Mouse (Mus musculus) liver, adult 2 months (tissue): Measurements from ENCODE around the gene Ddx41. TPM values are rescaled to one million over a fixed set of nuclear protein-coding genes. Genes with fewer than 3 reads are reported as not detected.

ENCODE experiments used
- DNase-seq: peaks from one replicate; pipeline ENCODE4 v3.0.0-alpha.2; 2011; ENCODE audit warnings: low read depth, low spot score; ENCODE audit errors: extremely low read depth
- H3K27ac ChIP-seq: fragments of 200-500 bp; replicated peaks from 2 replicates; pipeline ENCODE4 v1.5.1; 2012; ENCODE audit warnings: low read depth, mild to moderate bottlenecking, control low read depth, inconsistent platforms, low read length; ENCODE audit not compliant: insufficient read depth
- H3K27me3 ChIP-seq: fragments of 200-500 bp; 2 replicates; pipeline ENCODE4 v1.6.1; 2012; ENCODE audit warnings: mild to moderate bottlenecking, moderate library complexity, low read length, inconsistent platforms; ENCODE audit not compliant: control insufficient read depth, insufficient read depth
- H3K36me3 ChIP-seq: fragments of 200-500 bp; 2 replicates; pipeline ENCODE4 v1.6.1; 2012; ENCODE audit warnings: low read length, inconsistent platforms; ENCODE audit not compliant: control insufficient read depth, insufficient read depth
- H3K4me1 ChIP-seq: fragments of 200-500 bp; 2 replicates; pipeline ENCODE4 v1.6.1; 2011; ENCODE audit warnings: low read length; ENCODE audit not compliant: control insufficient read depth, insufficient read depth
- H3K4me3 ChIP-seq: fragments of 200-500 bp; 2 replicates; pipeline ENCODE4 v1.5.1; 2011; ENCODE audit warnings: low read depth, mild to moderate bottlenecking, control low read depth, low read length, moderate library complexity; ENCODE audit not compliant: insufficient read depth
- H3K79me2 ChIP-seq: fragments of 200-500 bp; 2 replicates; pipeline ENCODE4 v1.6.1; 2012; ENCODE audit warnings: inconsistent platforms, mild to moderate bottlenecking, low read length, moderate library complexity; ENCODE audit not compliant: control insufficient read depth, insufficient read depth
- H3K9ac ChIP-seq: fragments of 200-500 bp; 2 replicates; pipeline ENCODE4 v1.6.1; 2012; ENCODE audit warnings: low read depth, mild to moderate bottlenecking, control low read depth, inconsistent platforms, low read length
- CTCF ChIP-seq: fragments of 200-500 bp; IDR thresholded peaks from 2 replicates; pipeline ENCODE4 v1.5.1; 2011; ENCODE audit warnings: low read depth, low read length, control low read depth
- POLR2A ChIP-seq: fragments of 200-500 bp; IDR thresholded peaks from 2 replicates; pipeline ENCODE4 v1.6.1; 2011; ENCODE audit warnings: low read length, control low read depth; ENCODE audit not compliant: insufficient read depth; ENCODE audit errors: extremely low read depth
- WGBS: fragments of 180-500 bp; shearing (Covaris S2); methylation state at CpG from one replicate; pipeline ENCODE4 v1.1.7; 2018; 5-methylcytosine and 5-hydroxymethylcytosine counted together
- polyA plus RNA-seq: library from polyadenylated mRNA; depleted of rRNA; stranded (reverse); fragments of >200 nt; gene quantifications from 2 replicates; pipeline ENCODE4 v1.2.3, GENCODE M21; 2012
- total RNA-seq: library from RNA; depleted of rRNA; stranded (reverse); fragments of >200 nt; gene quantifications from 2 replicates; pipeline ENCODE4 v1.2.3, GENCODE M21; 2014

The Ddx41 gene
- total and polyA plus RNA-seq, 2 experiments: 30.1 to 38.8 TPM

DNA sequence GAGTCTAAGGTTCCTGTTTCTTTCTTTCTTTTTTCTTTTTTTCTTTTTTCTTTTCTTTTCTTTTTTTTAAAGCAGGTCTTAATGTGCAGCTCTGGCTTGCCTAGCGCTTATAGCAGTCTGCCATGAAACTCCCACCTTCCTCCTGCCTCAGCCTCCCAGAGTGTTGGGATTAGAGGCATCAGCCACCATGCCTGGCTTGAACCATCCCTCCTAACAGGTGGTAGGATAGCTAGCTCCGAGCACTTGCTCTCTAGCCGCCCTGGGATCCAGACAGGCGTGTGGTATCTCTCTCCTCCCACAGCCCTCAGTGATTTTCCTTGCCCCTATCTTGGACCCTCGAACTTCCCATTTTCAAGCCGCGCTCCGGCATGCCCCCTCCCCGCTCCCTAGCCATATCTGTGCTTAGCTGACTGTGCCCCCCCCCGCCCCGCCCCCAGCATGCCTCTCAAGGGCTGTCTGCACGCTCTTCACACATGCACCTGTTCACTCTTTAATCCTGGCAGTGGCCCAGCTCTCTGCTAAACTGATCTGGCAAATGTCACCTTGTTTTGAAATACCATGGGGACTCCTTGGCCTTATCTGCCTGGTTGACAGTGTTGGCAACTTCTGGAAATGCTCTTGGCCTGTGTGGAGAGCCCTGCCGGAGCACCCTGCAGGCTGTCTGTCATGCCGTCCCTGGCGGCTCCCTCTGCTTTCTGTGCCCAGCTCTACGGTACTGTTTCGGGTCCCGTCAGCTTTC lies 41.4 kb downstream of the Ddx41 start:
- Histone ChIP-seq H3K4me3 (no peak overlapping the region), H3K36me3 (no peaks in the 10 kb centered on the region), H3K9ac (no peak overlapping the region), H3K27ac (no peak overlapping the region), H3K79me2 (no peaks in the 10 kb centered on the region), H3K4me1 (peaks cover 3% of the 10 kb centered on the region), H3K27me3 (no peaks in the 10 kb centered on the region)
- DNase-seq: peak; percentile 97
- WGBS: 20% methylated on average over 18 of the region's 18 CpGs
- TF ChIP-seq CTCF: 0 out of 2 replicates have a peak, but pooled peaks have one; percentile 10
- TF ChIP-seq POLR2A: no peak

DNA sequence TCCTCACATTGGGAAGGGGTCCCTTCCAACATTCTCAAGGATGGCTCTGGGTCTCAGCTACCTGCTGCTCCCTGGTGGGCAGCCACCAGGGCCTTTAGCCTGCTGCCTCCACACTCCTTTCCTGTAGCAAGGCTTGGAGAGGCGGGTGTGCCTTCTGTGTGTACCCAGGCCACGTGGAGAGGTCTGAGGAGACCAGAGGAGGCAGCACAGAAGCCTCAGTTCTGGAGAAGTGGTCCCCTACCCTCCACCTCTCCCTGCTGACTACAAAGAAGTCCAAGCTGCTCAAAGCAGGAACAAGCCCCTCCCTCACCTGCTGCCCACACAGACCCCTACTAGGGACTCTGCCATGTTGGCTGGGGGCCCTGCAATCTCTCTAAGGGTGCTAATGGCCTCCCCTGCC lies 42.2 kb downstream of the Ddx41 start:
- Histone ChIP-seq H3K4me3 (no peak overlapping the region), H3K9ac (no peak overlapping the region), H3K36me3 (no peaks in the 10 kb centered on the region), H3K79me2 (no peaks in the 10 kb centered on the region), H3K27ac (no peak overlapping the region), H3K27me3 (no peaks in the 10 kb centered on the region), H3K4me1 (peaks cover 3% of the 10 kb centered on the region)
- TF ChIP-seq POLR2A (no peak), CTCF (no peak)
- 60% methylated on average over 2 of the region's 2 CpGs for WGBS
- DNase-seq: no peak

DNA sequence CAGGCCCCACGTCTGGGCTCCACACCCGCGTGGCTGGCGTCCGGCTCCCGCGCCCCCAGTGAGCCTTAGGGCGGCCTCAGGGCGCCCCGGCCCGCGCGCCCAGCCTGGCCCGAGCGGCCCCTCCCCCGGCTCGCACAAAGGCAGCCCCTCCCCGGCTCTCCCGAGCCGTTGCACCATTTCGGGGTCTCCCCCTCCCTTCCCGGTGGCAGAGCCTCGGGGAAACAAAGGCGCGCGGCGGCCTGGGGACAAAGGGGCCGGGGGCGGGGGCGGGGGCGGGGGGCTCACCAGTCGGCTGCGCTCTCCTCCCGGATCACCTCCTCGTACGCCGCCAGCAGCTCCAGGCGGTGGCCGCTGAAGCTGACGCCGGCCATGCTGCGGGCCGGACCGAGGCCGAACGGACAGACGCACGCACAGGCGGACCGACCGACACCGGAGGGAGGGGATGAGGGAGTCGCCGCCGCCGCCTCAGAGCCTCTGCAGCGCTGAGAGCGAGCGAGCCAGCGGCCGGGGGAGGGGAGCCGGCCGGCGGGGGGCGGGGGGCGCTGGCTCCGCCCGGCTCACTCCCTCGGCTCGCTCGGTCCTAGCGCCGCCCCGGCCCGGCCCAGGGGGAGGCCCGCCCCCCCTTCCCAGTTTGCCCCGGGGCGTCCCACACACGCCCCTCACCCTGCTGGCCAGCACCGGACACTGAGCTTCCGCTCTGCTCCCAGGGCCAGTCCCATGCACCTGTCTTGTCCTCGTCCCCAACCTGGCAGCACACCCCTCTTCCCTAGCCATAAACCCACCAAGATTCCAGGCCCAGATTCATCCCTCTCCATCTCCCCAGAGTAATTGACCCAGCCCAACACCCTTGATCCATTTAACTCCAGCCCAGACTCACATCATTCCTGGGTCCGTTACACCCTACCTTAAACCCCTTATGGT lies 48.6 kb downstream of the Ddx41 start, which contains the start of gene Dbn1:
Gene Dbn1, minus strand, starts transcription at position 534 of the 921 bp plus-strand sequence.
- Histone ChIP-seq H3K27ac (no peak within 1 kb of the TSS), H3K4me3 (peak within 1 kb of the TSS; percentile 69), H3K79me2 (no peaks in the 10 kb centered on the region), H3K36me3 (no peaks in the 10 kb centered on the region), H3K9ac (peak within 1 kb of the TSS; percentile 75), H3K4me1 (no peaks in the 10 kb centered on the region; the same call in 1 of the 2 replicates), H3K27me3 (peaks cover 4% of the 10 kb centered on the region; the same call in 1 of the 2 replicates)
- no peak for DNase-seq
- TF ChIP-seq POLR2A: no peak
- no peak for TF ChIP-seq CTCF
- 5% methylated on average over 64 of the region's 83 CpGs for WGBS

DNA sequence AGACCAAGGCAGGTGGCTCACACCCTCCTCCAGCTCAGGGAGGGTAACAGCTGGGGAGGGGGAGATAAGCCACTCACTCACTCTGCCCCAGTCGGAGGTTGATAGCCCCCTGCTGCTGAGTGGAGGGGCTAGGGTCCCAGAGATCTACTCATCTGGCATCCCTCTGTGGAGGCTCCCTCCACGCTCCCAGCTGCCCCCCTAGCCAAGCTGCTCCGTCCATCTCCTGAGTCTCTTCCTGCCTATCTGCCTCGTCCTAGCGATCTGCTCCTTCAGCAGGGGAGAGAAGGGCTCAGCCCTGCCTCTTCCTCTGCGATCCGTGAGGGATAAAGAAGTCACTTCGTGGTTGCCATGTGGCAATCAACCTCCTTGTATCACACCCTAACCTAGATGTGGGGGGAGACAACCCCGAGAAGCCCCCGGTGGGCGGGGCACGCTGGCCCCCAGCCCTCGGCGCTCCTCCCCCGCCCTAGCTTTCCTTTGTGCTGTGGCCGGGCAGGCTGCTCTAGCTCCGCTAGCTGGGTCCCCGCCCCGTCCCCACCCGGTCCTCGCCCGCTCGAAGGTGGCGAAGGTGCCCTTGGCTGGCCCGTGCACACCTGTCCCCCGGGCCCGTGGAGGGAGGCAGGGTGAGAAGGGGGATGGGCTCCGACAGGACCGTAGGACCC lies 49.4 kb downstream of the Ddx41 start:
- no peak for DNase-seq
- Histone ChIP-seq H3K27ac (no peak overlapping the region), H3K9ac (peak overlapping the region; percentile 68), H3K4me3 (peak overlapping the region; percentile 69), H3K4me1 (no peaks in the 10 kb centered on the region; the same call in 1 of the 2 replicates), H3K27me3 (peaks cover 4% of the 10 kb centered on the region; the same call in 1 of the 2 replicates), H3K79me2 (no peaks in the 10 kb centered on the region), H3K36me3 (no peaks in the 10 kb centered on the region)
- WGBS: 6% methylated on average over 29 of the region's 29 CpGs
- no peak for TF ChIP-seq CTCF
- no peak for TF ChIP-seq POLR2A

DNA sequence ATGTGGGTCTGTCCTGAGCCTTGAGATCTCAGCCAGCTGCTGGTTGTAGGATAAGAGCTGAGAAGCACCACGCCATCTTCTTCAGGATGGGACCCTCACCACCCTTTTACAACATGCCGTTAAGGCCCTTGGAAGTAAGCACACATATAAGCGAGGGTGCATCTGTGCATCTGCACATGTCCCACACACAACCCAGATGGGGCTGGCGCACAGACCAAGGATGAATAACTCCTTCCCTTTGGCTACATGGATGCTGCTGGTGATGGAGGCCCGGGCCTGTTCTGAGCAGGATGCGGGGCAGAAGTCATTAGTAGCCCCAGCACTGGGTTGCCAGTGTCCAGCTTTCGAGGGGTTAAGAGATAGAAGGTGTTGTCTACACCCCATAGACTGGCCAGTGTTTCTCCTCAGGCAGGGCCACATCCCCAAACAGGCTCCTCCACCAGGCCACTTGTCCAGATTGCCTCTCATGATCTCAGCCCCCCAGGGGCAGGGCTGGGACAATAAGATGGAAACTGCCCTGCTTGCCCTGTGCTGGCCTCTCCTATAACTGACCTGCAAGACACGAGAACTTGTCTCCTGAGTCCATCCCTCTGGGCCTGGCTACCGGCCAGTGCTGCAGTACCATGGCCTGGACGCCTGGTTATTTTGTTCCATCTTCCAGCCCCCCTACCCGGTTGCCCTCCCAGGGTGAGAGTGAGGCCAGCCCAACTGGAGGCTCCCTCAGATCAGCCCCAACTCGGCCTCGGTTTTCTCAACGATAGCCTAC lies 50.2 kb downstream of the Ddx41 start:
- no peaks in the 10 kb centered on the region; the same call in 1 of the 2 replicates for H3K4me1 ChIP-seq
- H3K79me2 ChIP-seq: no peaks in the 10 kb centered on the region
- H3K36me3 ChIP-seq: no peaks in the 10 kb centered on the region
- no peak for DNase-seq
- H3K27ac ChIP-seq: no peak overlapping the region
- no peak for TF ChIP-seq POLR2A
- TF ChIP-seq CTCF: no peak
- WGBS: 64% methylated on average over 14 of the region's 14 CpGs
- H3K4me3 ChIP-seq: no peak overlapping the region
- H3K27me3 ChIP-seq: peaks cover 4% of the 10 kb centered on the region; the same call in 1 of the 2 replicates
- H3K9ac ChIP-seq: no peak overlapping the region
